Mouse (Mus musculus) MEL (cell line): Measurements from ENCODE around the gene Lhfpl3.

ENCODE experiments used
- CTCF ChIP-seq, 3 experiments: IDR thresholded peaks in 2 of 3; conservative IDR thresholded peaks in 1 of 3; 2 replicates each; pipeline ENCODE4 v1.5.1; 2011 to 2012; ENCODE audit warnings: low read length in 3 of 3, low read depth in 2 of 3, mild to moderate bottlenecking in 2 of 3, improper control_type of control experiment in 1 of 3, inconsistent platforms in 1 of 3, mixed read lengths in 1 of 3, moderate library complexity in 1 of 3; ENCODE audit not compliant: control insufficient read depth in 1 of 3, insufficient read depth in 1 of 3, poor library complexity in 1 of 3, severe bottlenecking in 1 of 3
- ELF1 ChIP-seq: IDR thresholded peaks from 2 replicates; pipeline ENCODE4 v1.6.1; 2014; ENCODE audit warnings: low read depth, mild to moderate bottlenecking, inconsistent platforms, low read length, improper control_type of control experiment, moderate library complexity
- EP300 ChIP-seq, 2 experiments: IDR thresholded peaks; 2 replicates each; pipeline ENCODE4 v1.6.1; 2011; ENCODE audit warnings: improper control_type of control experiment in 2 of 2, low read length in 2 of 2, low read depth in 1 of 2, mild to moderate bottlenecking in 1 of 2
- MAFK ChIP-seq: IDR thresholded peaks from 2 replicates; pipeline ENCODE4 v1.6.1; 2011; ENCODE audit warnings: low read depth, mild to moderate bottlenecking, low read length, improper control_type of control experiment, borderline replicate concordance
- MEF2A ChIP-seq: IDR thresholded peaks from 2 replicates; pipeline ENCODE4 v1.6.1; 2014; ENCODE audit warnings: low read depth, mild to moderate bottlenecking, inconsistent platforms, low read length, improper control_type of control experiment; ENCODE audit not compliant: poor library complexity, insufficient replicate concordance, severe bottlenecking; ENCODE audit errors: extremely low read depth
- MXI1 ChIP-seq: IDR thresholded peaks from 2 replicates; pipeline ENCODE4 v1.6.1; 2011; ENCODE audit warnings: mild to moderate bottlenecking, low read depth, low read length, improper control_type of control experiment
- MYB ChIP-seq: IDR thresholded peaks from 2 replicates; pipeline ENCODE4 v1.6.1; 2011; ENCODE audit warnings: mild to moderate bottlenecking, low read depth, low read length, improper control_type of control experiment
- POLR2A ChIP-seq, 2 experiments: IDR thresholded peaks; 2 replicates each; pipeline ENCODE4 v1.6.1; 2011 to 2012; ENCODE audit warnings: low read length in 2 of 2, mild to moderate bottlenecking in 2 of 2, control low read depth in 1 of 2, improper control_type of control experiment in 1 of 2, low read depth in 1 of 2, moderate library complexity in 1 of 2; ENCODE audit not compliant: control insufficient read depth in 1 of 2, insufficient read depth in 1 of 2, poor library complexity in 1 of 2
- SIN3A ChIP-seq: IDR thresholded peaks from 2 replicates; pipeline ENCODE4 v1.6.1; 2012; ENCODE audit warnings: low read length, improper control_type of control experiment, inconsistent platforms
- SMC3 ChIP-seq: IDR thresholded peaks from 2 replicates; pipeline ENCODE4 v1.6.1; 2011; ENCODE audit warnings: low read depth, low read length, improper control_type of control experiment
- USF1 ChIP-seq: IDR thresholded peaks from 2 replicates; pipeline ENCODE4 v1.6.1; 2014; ENCODE audit warnings: low read depth, mild to moderate bottlenecking, inconsistent platforms, low read length, improper control_type of control experiment, moderate library complexity
- USF2 ChIP-seq, 2 experiments: IDR thresholded peaks; 2 replicates each; pipeline ENCODE4 v1.6.1; 2011 to 2012; ENCODE audit warnings: improper control_type of control experiment in 2 of 2, low read length in 2 of 2, borderline replicate concordance in 1 of 2, inconsistent platforms in 1 of 2, low read depth in 1 of 2, mild to moderate bottlenecking in 1 of 2; ENCODE audit not compliant: insufficient read depth in 1 of 2

DNA sequence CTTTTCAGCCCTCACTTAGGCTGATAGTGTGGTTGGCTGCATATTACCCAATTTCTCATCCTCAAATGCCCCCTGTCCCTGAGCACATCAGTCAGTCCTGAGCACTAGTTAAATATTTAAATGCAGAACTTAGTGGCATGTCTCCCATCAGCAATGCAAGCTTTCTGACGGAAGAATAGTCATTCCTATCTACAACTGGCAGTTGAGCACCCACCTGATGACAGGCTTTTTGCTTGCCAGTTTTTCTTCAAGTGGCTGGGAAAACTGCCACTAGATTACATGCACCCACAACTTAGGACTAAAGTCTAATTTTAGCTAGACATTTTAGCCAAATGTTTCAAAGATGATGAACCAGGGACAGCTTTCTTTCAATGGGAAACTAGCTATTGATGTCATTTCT is 260.3 kb downstream of the Lhfpl3 start:
- TF ChIP-seq MEF2A (no peak), EP300 (IDR thresholded peaks at IDR 0.05; ENCODE audit: low read depth in 1 of 2, low read length in 2 of 2) (no peak), USF1 (no peak), SMC3 (no peak), SIN3A (no peak), POLR2A (IDR thresholded peaks at IDR 0.05; ENCODE audit: control insufficient read depth in 1 of 2, insufficient read depth in 1 of 2, low read depth in 1 of 2, low read length in 2 of 2, poor library complexity in 1 of 2) (no peak), CTCF (IDR thresholded peaks at IDR 0.05 in 2 of 3, conservative IDR thresholded peaks at IDR 0.05 in 1 of 3; ENCODE audit: control insufficient read depth in 1 of 3, insufficient read depth in 1 of 3, low read depth in 2 of 3, low read length in 3 of 3, poor library complexity in 1 of 3, severe bottlenecking in 1 of 3) (no peak), ELF1 (no peak), MYB (no peak), MAFK (no peak), MXI1 (no peak), USF2 (IDR thresholded peaks at IDR 0.05; ENCODE audit: borderline replicate concordance in 1 of 2, insufficient read depth in 1 of 2, low read depth in 1 of 2, low read length in 2 of 2) (no peak)
